Mouse (Mus musculus) embryonic stem cell, embryonic (primary cell): ENCODE results near the gene Sept6.

Experiments used
- CTCF ChIA-PET, 4 experiments: fragments of 300-600 bp in 2 of 4; fragments of 350-600 bp in 2 of 4; sonication (Branson Sonifier 250); formaldehyde crosslinking; loops; one replicate each; lab custom pipeline; 2022; ENCODE audit warnings: inconsistent platforms in 2 of 4; lab: Charles Lee
- POLR2A ChIA-PET, 4 experiments: fragments of 300-600 bp in 2 of 4; fragments of 350-600 bp in 2 of 4; sonication (Branson Sonifier 250); formaldehyde crosslinking; loops; one replicate each; lab custom pipeline; 2022; ENCODE audit warnings: antibody characterized with exemption in 4 of 4, inconsistent platforms in 1 of 4; lab: Charles Lee

The Sept6 gene

DNA sequence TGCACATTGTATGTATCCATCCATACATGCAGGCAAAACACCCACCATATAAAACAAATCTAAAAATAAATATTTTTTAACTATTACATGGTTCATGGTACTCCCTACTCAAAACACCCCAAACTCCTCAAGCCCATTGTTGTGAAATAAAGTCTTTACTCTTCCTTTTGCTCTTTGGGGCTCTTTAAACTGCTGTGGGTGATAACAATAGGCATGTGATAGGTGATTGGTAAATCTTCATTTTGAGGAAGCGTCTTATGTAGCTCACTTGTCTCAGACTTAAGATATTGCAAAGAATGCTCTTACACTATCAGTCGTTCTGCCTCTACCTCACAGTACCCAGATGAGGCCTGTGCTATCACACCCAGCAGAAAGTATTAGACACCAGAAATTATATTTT, 13.7 kb downstream of the Sept6 start:
- POLR2A ChIA-PET = interaction anchor here in 2 of 4 experiments (0.6 to 2.8 kb wide), 2 partner anchors 11 to 214 kb away, joined by 3 to 8 read pairs; no protein-coding TSS in a partner anchor

DNA sequence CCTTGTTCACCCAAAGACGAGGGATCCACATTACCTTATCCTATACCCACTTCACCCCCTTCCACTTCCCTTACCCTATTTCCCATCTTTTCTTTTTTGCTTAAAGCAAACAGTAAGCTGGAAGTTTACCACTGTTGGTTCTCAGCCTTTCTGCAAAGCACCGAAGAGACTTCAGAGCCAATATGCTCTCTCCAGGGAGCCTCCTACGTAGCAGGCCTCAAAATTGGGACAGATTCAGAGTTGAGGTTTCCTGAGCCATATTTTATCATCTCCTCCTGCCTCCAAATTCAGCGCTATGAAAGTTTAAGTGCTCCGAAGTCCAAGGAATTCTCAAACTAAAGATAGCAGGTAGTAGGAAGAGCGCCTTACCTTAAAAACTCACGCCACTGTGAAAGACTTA, 14.6 kb downstream of the Sept6 start:
- CTCF ChIA-PET = interaction anchor here in 1 of 4 experiments (0.6 kb wide), 1 partner anchor 68 kb away, joined by 3 read pairs; no protein-coding TSS in a partner anchor
- POLR2A ChIA-PET = interaction anchor here in 3 of 4 experiments (1.2 to 2.8 kb wide), 3 partner anchors 12 kb away, joined by 3 to 8 read pairs (median 4); no protein-coding TSS in a partner anchor

More for the DNA sequence above, 13.7 kb downstream of the Sept6 start:
- CTCF ChIA-PET = no interaction called here

DNA sequence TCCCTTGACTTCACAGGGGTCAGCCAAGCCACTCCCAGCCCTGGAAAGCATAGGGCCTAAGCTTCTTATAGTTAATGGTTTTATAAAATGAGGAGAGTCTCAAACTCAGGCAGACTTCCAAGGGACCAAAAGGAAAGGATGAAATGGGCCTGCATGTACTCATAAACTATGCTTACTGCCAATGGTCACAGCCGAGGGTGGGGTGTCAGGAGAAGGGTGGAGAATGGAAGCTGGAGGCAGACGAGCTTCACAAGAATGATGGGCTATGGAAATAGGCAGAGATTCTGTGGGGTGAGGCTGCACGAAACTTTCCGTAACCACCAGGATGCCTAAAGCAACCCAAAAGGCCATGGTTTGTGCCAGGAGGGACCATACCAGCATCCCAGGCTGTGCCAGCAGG, 15.3 kb downstream of the Sept6 start:
- ChIA-PET CTCF (interaction anchor here in 1 of 4 experiments (0.6 kb wide), 1 partner anchor 195 kb away, joined by 6 read pairs; no protein-coding TSS in a partner anchor), POLR2A (interaction anchor here in 3 of 4 experiments (1.2 to 2.8 kb wide), 3 partner anchors 12 to 13 kb away, joined by 3 to 8 read pairs (median 4); no protein-coding TSS in a partner anchor)

DNA sequence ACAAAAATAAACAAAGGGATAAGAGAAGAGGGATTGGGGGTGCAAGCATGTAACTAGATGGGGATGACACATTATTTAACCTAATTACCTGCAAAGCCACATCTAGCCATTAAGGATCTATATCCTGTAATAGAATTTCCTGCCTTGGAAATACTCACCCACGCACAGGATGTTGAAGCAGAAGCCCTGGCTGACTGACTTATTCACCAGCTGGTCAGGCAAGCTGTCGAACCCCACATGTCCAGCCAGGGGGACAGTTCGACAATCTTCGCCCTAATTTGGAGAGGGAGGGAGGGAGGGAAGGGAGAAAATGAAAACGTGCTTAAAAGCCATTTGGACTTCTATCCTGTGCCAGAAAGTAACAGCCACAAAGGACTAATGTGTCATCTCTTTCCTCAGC, 16.7 kb downstream of the Sept6 start:
- POLR2A ChIA-PET = interaction anchor here in 1 of 4 experiments (1.1 kb wide), 1 partner anchor 135 kb away, joined by 3 read pairs; the partner anchor contains the start of gene Upf3b
- CTCF ChIA-PET = no interaction called here

DNA sequence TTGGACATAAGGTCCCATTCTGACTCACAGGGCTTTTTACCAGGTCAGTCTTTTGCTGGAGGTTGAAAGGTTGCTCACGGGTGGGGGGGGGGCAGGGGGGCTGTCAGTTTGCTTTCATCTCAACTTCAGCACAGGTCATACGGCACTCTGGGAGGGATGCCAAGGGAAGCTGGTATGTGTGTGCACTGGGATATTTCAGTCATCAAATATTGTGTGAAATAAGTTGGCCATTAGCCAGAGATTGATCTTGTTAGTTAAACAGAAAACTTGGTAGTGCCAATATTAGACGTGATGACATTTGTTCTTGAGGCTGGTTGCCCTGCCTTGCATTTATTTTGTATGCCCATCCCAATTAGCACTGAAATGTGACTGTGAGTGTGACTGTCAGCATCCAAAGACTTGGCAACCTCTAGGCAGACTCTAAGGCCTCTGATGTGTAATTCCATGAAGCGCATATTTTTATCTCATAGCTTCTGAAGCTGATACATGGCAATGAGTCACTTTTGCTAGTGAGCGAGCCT, 18.6 kb downstream of the Sept6 start:
- POLR2A ChIA-PET = no interaction called here
- CTCF ChIA-PET = no interaction called here

DNA sequence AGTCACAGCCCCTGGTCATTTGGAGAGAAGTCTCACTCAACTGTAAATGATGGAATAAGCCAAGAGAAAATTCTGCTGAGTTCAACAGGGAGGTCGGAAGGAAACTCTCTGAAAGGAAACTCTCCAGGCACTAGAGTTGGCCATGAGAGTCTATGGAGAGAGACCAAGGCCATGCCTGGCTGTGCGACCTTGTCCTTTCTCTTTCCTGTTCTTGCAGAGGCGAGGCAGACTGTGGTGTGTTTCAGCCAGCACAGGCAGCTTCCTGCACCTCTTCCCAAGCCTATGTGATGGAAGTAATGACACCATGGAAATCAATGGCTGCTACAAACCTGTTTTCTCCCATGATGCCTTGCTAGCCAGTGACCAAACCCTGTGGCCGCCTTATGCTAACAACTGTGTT, 20.4 kb downstream of the Sept6 start:
- CTCF ChIA-PET = no interaction called here
- POLR2A ChIA-PET = interaction anchor here in 2 of 4 experiments (0.8 to 1.9 kb wide), 3 partner anchors 12 to 114 kb away, joined by 3 to 5 read pairs (median 4); partner anchors contain the start of gene Rpl39 (in 1 of the 2)

DNA sequence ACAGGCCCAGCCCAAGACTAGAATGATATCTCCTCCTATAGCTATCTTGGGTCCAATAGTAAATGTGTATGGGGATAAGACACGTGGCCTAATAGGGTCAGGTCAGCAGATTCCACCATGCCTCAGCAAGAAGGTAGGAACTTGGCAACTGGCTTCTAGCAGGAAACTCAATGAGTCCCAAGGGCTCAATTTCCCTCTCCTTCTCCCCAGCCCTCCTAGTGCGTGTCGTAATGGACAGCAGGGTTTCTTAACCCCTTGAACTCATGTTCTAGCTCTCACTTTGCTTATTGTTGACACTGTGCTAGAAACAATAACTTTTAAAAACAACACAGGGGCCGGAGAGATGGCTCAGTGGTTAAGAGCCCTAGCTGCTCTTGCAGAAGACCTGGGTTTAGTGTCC, 22.1 kb downstream of the Sept6 start:
- ChIA-PET CTCF (interaction anchor here in 1 of 4 experiments (0.6 kb wide), 1 partner anchor 108 kb away, joined by 4 read pairs; no protein-coding TSS in a partner anchor), POLR2A (no interaction called here)

DNA sequence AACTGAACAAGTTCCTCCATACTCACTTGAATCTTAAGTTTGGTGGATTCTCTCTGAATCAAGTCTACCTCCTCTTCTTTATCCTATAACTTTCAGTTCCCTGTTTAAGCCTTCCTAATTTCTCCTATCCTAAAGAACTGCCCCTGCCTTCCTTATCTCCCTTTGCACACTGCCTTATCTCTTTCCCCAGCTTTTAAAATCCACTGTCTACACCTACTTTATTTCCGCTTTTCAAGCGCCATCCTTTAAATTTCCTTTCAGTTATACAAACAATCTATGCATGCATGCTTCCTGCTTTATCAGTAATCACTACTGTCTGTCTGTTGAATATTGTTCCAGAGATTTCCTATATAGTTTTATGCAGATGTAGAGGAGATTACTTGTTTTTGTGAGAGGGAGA, 34.9 kb downstream of the Sept6 start:
- POLR2A ChIA-PET = no interaction called here
- CTCF ChIA-PET = no interaction called here

DNA sequence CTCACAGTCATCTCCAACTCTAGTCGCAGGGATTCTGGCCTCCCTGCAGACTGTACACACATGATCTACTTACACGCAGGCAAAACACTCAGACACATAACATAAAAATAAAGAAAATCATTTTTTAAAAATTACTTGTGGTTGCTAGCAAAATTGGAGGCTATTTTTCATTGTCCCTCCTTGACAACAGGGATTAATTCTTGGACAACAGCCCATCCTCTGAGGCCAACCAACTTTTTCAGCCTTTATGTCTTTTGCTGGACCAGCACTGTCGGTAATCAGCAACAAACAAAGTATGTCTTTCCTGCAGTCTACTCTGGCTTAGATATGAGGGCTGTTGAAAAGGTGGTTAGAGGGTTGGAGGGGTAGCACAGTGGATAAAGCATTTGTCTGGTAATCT, 50.5 kb downstream of the Sept6 start:
- POLR2A ChIA-PET = no interaction called here
- CTCF ChIA-PET = no interaction called here

DNA sequence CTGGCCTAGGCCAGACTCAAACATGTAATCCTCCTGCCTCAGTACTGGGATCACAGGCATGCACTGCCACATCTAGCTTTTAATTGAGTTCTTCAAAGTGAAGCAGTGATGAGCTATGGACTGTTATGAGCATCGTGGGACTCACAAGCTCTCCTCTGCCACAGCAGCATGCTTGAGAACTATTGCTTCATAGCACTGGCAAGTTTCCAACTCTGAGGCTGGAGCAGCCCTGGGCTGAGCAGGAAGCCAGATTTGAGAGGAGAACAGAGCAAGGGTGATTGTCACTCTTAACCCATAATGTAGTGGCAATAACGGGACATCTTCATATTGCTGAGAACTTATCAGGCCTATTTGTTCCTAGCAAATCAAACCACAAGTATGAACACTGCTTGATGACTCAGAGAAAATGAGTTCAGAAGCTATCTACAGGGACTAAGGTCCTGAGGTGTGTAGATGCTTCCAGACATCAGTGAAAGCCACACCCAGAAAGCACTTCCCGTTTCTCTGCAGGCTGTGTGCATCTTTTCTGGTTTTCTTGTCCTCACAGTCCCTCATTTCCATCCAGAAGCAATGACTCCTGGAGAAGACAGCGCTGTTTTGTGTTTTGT, 51.7 kb downstream of the Sept6 start:
- POLR2A ChIA-PET = interaction anchor here in 1 of 4 experiments (0.6 kb wide), 1 partner anchor 146 kb away, joined by 3 read pairs; no protein-coding TSS in a partner anchor
- CTCF ChIA-PET = no interaction called here

DNA sequence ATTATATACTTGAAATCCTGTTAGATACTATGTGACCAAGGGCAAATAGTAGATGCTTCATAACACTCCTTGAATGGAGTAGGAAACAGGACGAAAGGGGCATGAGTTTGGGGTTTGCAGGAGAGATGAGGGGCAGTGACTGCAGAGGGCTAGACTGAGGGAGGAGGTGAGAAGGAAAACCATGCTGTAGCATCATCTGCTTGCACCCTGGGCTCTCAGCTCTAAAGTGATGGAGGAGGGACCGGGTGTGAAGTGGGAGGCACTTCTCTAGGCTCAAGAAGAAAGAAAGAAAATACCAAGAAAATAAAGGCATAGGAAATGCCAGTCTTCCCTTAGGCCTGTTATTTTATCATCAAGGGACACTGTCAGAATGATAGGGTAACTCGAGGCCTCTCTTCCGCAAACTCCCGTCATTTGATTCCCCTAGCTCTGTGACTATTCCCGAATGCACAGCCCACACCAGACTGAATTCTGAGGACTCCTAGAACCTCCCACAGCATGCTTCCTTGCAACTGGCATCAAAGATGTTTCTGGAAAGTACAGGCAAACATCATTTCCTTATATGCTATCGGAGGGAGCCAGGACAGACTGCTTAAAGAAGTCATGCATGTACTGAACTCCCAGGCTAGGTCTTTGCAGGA, 56.1 kb downstream of the Sept6 start:
- ChIA-PET CTCF (no interaction called here), POLR2A (no interaction called here)

DNA sequence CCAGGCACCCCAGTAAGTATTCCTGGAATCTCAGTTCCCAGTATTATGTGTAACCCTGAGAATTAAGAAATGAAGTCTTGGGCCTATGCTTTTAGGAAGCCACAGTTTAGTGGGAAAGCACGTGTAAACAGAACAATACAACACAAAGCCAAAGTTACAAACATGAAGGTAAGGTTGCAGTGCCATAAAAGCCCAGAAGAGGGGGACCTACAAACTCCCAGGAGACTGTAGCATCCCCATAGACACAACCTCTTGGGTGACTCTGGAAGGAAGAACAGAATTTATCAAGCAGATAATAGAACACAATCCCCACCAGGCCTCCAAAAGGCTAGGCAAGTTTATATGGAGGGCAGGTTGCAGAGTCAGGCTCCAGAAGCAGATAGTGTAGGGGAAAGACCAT, 61.0 kb downstream of the Sept6 start:
- ChIA-PET CTCF (no interaction called here), POLR2A (no interaction called here)

DNA sequence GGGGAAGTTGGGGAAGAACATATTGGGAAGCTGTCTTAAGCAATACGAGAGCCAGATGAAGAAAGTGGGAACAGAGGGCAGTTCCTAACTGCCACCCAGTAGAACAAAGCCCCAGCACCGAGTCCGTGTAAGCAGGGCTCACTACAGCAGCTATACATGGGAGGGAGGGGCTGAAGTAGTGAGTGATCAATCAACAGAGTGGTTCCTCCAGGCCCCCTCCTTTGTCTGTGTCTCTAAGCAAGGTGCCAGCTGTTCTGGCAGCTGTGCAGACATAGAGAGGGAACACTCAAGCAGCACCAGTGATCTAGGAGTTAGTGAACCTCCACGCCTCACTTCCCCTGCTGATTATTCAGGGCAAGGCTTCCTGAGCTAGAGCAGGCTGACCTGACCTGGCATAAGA, 61.9 kb downstream of the Sept6 start:
- ChIA-PET POLR2A (no interaction called here), CTCF (interaction anchor here in 3 of 4 experiments (0.6 to 1.4 kb wide), 3 partner anchors 93 to 285 kb away, joined by 3 read pairs; partner anchors contain the start of gene Akap17b (in 1 of the 3))

DNA sequence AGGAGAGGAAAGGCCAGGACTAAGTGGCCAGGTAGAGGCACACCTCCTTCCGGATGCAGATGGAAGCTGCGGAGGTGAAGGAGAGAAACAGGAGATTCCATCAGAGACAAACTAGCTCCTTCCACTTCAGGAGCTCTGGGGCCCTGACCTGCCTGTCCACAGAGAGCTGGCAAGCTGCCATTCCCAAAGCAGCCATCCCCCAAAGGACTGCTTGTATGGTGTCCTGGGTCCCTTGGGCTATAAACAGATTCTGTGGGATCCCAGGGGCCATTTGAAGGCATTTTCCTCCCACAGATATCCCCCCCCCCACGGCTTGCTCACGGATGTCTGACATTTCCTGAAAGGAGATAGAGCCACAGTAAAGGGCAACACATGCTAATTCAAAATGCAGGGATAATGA, 62.8 kb downstream of the Sept6 start:
- CTCF ChIA-PET = interaction anchor here in 1 of 4 experiments (1.4 kb wide), 1 partner anchor 94 kb away, joined by 3 read pairs; no protein-coding TSS in a partner anchor
- POLR2A ChIA-PET = no interaction called here

DNA sequence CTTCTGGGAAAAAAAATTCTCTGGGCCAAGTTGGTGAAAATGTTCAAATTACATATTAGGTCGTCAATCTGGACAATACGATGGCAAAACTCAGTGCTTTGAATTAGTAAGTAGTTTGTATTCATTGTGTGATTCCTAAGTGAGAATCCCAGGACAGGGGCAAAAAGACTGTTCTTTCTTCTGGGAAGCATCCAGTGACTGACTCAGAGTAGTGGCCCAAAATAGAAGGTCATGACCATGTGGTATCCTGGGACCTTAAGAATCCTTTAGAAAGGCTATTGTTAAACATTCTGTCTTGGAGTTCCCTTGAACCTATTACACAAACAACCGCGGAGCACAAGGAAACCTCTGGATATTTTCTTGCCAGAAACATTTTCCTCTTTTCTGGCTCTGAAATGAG, 70.2 kb downstream of the Sept6 start:
- POLR2A ChIA-PET = no interaction called here
- CTCF ChIA-PET = interaction anchor here in 1 of 4 experiments (1.3 kb wide), 1 partner anchor 10 kb away, joined by 3 read pairs; no protein-coding TSS in a partner anchor

DNA sequence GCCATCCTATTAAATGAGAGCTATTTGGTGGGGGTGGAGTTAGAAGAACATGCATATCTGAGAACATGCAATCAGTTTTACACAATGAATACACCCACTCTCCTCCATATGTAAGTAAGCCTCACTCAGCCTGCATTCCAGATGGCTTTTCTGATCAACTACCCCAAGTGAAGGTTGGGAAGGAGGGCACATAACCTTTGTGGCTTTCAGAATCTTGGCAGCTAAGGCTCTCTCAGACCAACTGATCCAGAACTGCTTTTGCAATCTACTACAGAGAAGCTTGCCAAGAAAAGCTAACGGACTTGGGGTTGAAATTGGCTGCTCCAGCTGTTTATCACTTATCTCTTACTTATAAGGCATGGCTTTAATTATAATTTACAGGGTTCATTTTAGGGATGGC, 73.8 kb downstream of the Sept6 start:
- POLR2A ChIA-PET = no interaction called here
- CTCF ChIA-PET = interaction anchor here in 1 of 4 experiments (0.6 kb wide), 1 partner anchor 19 kb away, joined by 3 read pairs; no protein-coding TSS in a partner anchor

DNA sequence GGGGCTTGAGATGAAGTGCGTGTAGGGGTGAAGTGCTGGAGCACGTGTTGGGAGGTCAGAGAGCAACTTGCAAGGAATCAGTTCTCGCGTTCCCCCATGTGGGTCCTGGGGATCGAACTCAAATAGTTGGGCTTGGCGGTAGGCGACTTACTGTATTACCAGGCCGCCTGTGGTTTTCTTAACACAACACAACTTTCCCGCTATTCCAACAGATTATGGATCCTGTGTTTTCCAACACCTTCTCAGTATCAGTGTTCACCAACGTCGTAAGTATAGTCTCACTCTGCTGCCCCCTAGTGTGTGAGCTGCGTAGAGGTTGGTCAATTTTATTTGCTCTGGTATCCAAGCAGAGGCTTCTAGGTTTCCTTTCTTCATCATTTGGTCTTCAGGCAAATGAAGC, 80.3 kb downstream of the Sept6 start:
- CTCF ChIA-PET = interaction anchor here in 3 of 4 experiments (0.5 to 1.4 kb wide), 6 partner anchors 9 to 315 kb away, joined by 3 to 6 read pairs (median 3); partner anchors contain the start of gene Akap17b (in 1 of the 3)
- POLR2A ChIA-PET = interaction anchor here in 2 of 4 experiments (1.0 kb wide), 2 partner anchors 13 to 116 kb away, joined by 3 read pairs; partner anchors contain the start of gene Slc25a5 (in 1 of the 2)

DNA sequence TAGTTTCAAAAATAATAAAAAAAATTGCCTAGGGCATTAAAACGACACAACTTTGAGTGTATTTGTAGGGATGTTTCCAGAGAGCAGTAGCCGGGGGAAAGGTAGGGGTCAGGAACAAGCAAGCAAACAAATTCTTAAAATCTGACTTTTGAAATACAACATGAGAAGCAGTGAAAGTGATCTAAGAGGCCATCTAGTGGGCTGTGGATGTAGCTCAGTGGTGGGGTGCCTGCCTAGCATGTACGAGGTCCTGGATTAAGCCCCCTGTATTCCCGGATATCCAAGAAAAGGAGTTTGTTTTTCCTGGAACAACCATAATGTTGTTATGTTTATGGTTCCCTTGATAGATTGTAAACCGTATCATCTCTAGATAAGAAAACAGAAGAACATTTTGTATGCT, 85.1 kb downstream of the Sept6 start:
- ChIA-PET CTCF (no interaction called here), POLR2A (interaction anchor here in 1 of 4 experiments (0.6 kb wide), 1 partner anchor 579 kb away, joined by 6 read pairs; no protein-coding TSS in a partner anchor)
